Mouse (Mus musculus) large intestine, adult 2 months (tissue): Measurements from ENCODE around the gene Ets1. TPM values are rescaled to one million over a fixed set of nuclear protein-coding genes. Genes with fewer than 3 reads are reported as not detected.

Experiments
- DNase-seq: peaks from one replicate; pipeline ENCODE4 v3.0.0-alpha.2; 2012; ENCODE audit warnings: low read depth, low spot score
- WGBS: fragments of 180-500 bp; shearing (Covaris S2); methylation state at CpG from one replicate; pipeline ENCODE4 v1.1.7; 2018; 5-methylcytosine and 5-hydroxymethylcytosine counted together
- polyA plus RNA-seq: library from polyadenylated mRNA; depleted of rRNA; stranded (reverse); fragments of >200 nt; gene quantifications from 2 replicates; pipeline ENCODE4 v1.2.3, GENCODE M21; 2012; rRNA removed

Ets1 gene
- polyA plus RNA-seq: 11.7 and 14.1 TPM in 2 replicates

DNA sequence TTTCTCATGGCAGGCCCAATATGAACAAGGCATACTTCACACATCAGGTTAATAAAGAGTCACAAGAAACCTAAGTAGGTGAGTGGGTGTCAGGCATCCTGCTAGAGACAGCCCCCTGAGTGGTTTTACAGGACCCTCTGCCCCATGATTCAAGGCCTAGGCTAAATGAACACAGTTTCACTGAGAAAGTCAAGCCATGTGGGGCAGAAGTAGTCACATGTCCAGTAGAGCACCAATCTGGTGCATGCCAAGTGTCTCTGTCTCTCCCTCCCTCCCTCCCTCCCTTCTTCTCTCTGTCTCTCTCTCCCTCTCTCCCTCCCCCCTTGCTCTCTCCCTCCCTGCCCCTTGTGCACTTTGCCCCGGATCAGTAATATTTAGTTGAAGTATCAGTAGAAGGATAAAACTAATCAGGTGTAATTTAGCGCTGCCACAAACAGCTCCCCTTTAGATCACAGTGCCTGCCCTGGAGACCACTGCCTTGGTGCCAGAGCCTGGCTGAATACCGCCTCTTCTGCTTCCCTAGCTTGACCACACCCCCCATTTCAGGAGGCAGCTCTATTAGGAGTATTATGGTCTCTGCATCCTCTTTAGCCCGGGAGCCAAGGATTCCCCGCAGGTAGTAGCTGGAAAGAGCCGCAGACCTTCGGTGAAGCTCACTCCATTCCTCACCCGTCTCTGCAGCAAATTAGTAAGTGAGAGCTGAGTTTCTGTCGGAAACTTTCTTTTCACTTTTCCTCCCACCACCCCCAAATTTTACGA lies at the start of gene Ets1:
Ets1 (plus strand) TSS at position 595 of the 759 bp plus-strand sequence.
- DNase-seq: no peak
- WGBS: 5% methylated on average over 10 of the region's 10 CpGs

GRCm38 (mm10) chr9:32589900-32590299 lies 46.1 kb upstream of the Ets1 start:
- WGBS: 8% methylated on average over 8 of the region's 8 CpGs
- peak; percentile 25 for DNase-seq

GRCm38 (mm10) chr9:32590571-32590970 lies 45.5 kb upstream of the Ets1 start:
- no peak for DNase-seq
- 81% methylated on average over 5 of the region's 5 CpGs for whole genome bisulfite sequencing

DNA sequence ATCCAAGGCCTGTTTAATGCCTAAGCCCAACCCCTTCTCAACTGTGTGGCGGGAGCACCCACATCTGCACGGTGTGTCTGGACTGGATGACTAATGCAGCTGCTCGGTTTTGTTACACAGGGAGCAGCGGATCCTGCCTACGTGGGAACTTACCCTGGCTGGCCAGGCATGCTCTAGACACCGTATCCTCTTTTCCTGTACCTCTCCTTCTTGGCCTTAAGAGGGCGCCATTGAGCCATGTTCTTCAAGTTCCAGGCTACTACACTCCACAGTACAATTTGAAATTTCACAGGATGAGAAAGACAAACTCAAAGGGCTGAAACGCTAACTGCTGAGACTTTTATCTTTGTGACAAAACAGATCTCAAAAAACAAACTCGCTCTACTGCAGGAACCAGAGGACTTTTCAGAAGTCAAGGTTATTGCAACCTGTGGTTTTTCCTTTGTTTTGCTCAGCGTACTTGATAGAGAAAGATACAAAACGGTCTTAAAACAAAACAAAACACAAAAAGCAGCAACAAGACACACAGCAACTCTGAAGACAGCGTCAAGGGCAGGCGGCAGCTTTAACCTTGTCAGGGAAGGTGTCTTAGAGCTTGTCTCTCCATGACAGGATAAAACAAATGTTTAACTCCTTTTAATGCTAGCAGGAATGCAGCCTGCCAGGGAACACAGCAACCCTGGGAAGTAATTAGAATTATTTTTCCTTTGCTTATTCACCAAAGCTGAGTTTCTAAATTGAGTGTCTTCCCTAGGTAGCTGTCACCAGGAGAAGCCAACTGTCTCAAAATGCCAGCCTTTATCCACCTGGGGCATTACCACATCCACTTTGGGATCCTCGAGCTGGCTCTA lies 44.1 kb upstream of the Ets1 start:
- 10% methylated on average over 14 of the region's 14 CpGs for WGBS
- DNase-seq: peak; percentile 39

GRCm38 (mm10) chr9:32592583-32592890 lies 43.5 kb upstream of the Ets1 start:
- WGBS: 59% methylated on average over 2 of the region's 2 CpGs
- no peak for DNase-seq

DNA sequence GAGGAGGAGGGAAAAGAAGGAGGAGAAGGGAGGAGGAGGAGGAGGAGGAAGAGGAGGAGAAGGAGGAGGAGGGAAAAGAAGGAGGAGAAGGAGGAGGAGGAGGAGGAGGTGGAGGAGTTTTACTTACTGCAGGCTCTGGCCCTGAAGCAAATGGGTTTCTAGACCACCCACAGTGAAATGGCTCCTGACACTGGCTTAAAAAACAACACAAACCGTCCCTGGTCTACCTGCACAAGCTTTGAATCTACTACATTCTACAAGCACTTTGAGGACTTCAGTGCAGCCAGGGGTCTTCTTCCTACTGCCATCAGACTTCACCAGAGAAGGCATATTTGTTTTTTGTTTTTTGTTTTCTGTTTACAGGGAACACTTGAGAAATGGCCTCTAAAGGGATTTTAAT lies 42.2 kb upstream of the Ets1 start:
- 14% methylated on average over 1 of the region's 1 CpGs for WGBS
- DNase-seq: no peak

DNA sequence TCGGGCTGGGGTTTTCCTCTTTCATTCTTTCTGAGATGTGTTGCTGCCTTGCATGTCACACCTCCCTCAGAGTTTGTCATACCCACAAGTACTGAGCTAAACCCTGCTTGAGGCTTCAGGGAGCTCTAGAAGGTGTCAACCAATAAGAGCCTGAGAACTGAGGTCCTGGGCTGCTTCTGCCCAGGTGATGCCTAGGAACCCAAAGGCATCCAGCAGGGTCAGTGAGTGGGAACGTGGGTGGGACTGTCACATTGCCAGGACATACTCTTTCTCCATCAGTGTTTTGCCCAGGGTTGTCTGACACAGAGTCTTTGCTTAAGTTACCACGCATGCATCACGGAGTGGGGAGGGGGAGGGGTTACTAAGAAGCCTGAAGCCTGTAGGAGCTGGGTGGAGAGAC lies 41.7 kb upstream of the Ets1 start:
- 59% methylated on average over 4 of the region's 4 CpGs for WGBS
- no peak for DNase-seq

- DNase-seq: no peak
- 49% methylated on average over 7 of the region's 7 CpGs for WGBS
Observed at GRCm38 (mm10) chr9:32595076-32595820, 40.8 kb upstream of the Ets1 start.

DNA sequence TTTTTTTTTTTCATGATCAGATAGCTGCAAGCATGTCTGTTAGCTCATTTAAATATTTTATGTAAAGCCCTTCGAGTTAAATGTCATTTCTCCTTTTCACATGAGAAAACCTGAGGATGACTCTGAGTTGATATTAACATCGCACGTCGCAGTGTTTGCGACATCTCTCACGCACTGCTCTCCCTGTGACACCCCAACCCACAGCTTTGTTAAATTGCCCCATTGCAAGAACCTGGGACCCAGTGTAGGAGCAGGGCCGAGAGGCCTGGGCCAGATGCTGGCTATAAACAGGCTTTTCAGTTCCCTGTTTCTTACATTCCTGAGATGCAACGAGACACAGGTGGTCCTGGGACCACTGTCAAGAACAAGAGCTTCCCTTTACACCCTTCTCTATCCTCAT lies 39.7 kb upstream of the Ets1 start:
- DNase-seq: no peak
- WGBS: 81% methylated on average over 8 of the region's 8 CpGs

- WGBS: 85% methylated on average over 5 of the region's 5 CpGs
- no peak for DNase-seq
Observed at GRCm38 (mm10) chr9:32601953-32602352, 34.1 kb upstream of the Ets1 start.

DNA sequence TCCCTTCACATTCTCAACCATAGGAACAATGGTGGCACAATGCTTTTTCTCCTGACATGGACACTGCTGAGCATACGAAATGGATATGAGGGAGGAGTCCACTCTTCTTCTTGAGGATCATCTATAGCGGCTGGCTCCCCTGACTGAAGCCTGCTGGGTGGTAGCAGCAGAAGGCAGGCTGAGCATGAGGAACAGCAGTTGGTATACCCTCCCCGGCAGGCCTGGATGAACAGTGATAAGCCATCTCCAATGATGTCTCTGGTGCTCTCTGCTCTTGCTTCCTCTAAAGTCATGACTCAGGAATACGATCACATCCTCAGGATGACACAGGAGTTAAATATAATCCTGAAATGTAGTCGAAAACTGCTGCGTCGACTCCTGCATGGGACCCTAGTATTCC lies 32.9 kb upstream of the Ets1 start:
- DNase-seq: no peak
- WGBS: 83% methylated on average over 7 of the region's 7 CpGs

DNA sequence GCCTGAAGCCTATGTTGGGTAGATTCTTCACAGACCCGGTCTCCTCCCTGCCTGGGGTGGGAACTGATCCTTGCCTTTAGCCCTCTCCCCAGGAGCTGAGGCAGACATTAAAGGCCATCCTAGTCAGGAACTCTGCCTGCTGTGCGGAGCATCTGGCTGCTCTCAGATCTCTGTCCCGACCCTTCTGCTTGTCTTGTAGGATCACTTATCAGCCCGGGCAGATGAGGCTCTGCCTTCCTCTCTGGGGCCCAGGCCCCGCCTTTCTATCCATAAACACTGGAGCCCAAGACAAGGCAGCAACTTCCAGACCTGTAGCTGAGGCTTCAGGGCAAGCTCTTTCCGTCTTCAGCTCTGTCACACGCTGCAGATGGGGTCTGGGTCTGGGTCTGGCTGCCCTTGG lies 28.8 kb upstream of the Ets1 start:
- WGBS: 56% methylated on average over 7 of the region's 7 CpGs
- no peak for DNase-seq

DNA sequence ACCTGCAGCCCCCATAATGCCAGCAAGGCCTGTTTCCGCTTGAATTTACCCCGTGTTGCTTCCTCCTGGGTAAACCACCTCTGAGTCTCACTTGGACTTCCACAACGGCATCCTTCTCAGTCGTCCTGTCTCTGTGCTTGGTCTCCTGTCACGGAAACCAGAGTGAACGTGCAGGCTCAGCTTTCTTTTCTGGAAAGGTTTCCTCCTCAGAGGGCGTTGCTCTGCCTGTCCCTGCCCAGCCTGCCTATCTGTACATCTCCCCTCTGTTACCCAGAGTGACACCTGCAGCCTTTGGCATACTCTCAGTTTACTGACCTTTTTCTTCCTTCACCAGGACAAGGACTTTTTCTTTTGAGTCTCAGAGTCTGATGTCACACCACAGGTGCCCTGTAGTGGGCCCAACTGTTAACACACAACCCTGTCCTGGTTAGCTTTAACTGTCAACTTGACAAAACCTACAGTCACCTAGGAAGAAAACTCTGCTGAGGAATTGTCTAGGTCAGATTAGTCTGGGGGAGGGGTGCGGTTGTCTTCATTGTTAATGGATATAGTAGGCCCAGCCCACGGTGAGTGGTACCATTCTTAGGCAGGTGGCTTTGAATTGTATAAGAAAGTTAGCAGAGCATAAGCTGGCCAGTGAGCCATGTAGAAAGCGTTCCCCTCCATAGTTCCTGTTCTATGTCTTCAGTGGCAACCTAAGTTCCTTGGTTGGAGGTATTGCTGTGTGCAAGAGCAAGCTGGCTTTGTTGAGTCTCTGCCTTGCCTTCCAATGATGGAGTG lies 27.0 kb upstream of the Ets1 start:
- WGBS: 81% methylated on average over 10 of the region's 10 CpGs
- DNase-seq: no peak

GRCm38 (mm10) chr9:32610218-32610617 lies 25.8 kb upstream of the Ets1 start:
- no peak for DNase-seq
- WGBS: 93% methylated on average over 8 of the region's 8 CpGs

DNA sequence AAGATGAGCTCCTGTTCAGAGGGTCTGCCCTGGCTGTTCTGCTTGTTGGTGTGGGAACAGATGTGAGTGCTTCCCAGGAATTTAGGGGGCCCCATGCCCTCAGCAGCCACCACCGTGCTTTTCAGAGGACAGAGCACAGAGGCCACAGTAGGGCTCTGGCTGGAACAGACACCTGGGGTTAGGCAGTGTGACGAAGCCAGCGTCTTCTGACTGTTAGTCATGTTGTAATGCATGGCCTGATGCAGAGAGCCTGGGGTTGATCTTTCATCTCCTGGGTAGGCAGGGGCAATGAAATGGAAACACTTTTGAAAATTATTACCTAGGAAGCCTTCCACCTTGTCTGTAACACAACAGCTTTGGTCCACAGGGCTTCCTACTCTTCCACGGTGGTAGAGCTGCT lies 25.4 kb upstream of the Ets1 start:
- 77% methylated on average over 4 of the region's 4 CpGs for WGBS
- DNase-seq: no peak

- no peak for DNase-seq
- 73% methylated on average over 4 of the region's 4 CpGs for WGBS
Observed at GRCm38 (mm10) chr9:32611340-32611739, 24.7 kb upstream of the Ets1 start.

GRCm38 (mm10) chr9:32612426-32612825 lies 23.6 kb upstream of the Ets1 start:
- DNase-seq: no peak
- 86% methylated on average over 5 of the region's 5 CpGs for WGBS

GRCm38 (mm10) chr9:32612861-32613421 lies 23.1 kb upstream of the Ets1 start:
- WGBS: 43% methylated on average over 6 of the region's 6 CpGs
- DNase-seq: no peak

DNA sequence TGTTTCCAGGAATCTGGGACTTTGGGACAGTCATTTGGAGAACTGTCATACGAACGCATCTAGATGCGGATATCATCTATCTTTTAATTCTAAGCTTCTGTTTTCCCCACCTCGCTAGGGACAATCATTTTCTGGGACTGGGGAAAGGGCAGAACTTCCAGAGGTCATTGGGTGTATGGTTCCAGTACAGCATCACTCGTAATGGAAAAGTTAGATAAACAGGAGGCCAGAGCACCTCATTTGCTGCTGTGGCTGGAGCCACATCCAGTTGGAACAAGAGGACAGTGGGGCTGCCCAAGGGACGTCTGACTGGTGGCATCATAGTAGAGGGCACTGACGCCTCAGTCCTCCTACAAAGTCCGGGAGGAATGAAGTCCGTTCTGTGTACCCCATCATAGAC lies 21.8 kb upstream of the Ets1 start:
- no peak for DNase-seq
- 89% methylated on average over 9 of the region's 9 CpGs for WGBS
